Mouse (Mus musculus) cerebellum, adult 2 months (tissue): ENCODE measurements around the gene Cul9.

Experiments
- CTCF ChIP-seq: fragments of 200-500 bp; IDR thresholded peaks from 2 replicates; pipeline ENCODE4 v1.5.1; 2011; ENCODE audit warnings: low read depth, mild to moderate bottlenecking, control low read depth, low read length, moderate library complexity, borderline replicate concordance; ENCODE audit not compliant: insufficient read depth
- POLR2A ChIP-seq: fragments of 200-500 bp; IDR thresholded peaks from 2 replicates; pipeline ENCODE4 v1.6.1; 2011; ENCODE audit warnings: low read length, control low read depth, borderline replicate concordance; ENCODE audit not compliant: insufficient read depth

GRCm38 (mm10) chr17:46553469-46553868, 7.3 kb upstream of the Cul9 start:
- TF ChIP-seq POLR2A (no peak), CTCF (no peak)
